In the genomic region with DNA sequence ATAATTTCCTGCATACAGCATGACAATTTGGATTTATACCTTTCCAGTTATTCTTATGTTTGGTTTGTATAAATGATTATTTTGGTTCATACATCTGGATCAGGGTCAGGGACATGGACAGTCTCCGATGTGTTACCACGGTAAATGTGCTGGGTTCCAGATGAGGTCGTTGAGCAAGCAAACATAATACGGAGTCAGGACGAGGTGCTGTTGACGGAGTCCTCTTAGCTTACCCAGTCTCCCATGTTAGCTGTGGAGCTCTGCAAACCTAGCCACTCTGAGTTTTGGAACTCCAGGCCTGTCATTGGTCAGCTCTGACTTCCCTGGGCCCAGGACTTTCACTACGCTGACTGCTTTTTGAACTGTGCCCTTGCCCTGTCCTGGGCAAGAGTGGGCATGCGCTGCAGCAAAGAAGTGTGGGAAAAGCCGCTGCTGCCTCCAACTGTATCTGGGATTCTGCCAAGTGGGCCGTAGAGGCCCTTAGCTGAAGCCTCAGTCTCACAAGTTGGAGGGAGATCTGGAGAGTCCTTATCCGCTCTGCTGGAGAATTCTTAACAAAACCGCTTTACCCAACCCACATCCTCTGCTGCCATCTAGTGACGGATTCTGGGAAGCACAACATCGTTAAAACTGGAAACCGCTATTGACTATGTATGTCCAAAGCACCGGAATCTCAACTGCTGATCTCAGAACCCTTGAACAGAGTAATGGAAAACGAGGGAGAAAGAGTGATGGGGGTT, we compare ENCODE assay signal across 8 mouse cellular contexts.
A peak's percentile ranks its signal among the peaks of the same experiment; 100 is the strongest.
DNase-seq lines count a peak whose midpoint lies in the region; ATAC-seq lines count a peak whose summit lies in the region.

No protein-coding gene starts in this region.

- DNase-seq in adrenal gland, adult (ENCODE audit: inconsistent age in 2 of 2, low spot score in 1 of 2), result peak; percentile 62 to 91
- DNase-seq in cerebellum, postnatal 36 days, result peak; percentile 63 to 79
- peak; percentile 7 to 15 for DNase-seq in gastrocnemius, adult 8-10 months (ENCODE audit: low spot score in 2 of 2)
- peak; percentile 92 for DNase-seq in hindlimb bud, embryonic 11.5 days (ENCODE audit: extremely low spot score, low read depth, low spot score)
- peak; percentile 36 for DNase-seq in left cerebral cortex, adult 11 months (ENCODE audit: low spot score)
- DNase-seq in lung, postnatal 4 days, result peak; percentile 78 to 86
- DNase-seq in right cerebral cortex, postnatal 25 days, result peak; percentile 64

- ATAC-seq in inflammation-experienced regulatory T-cells, adult 6 months, result no peak

Comparison
In these comparisons a context has a peak if more than half of its experiments do, and no peak if none do; other contexts are left out.
1. DNase-seq: peak in every context shown above with its lines; median percentile 92 in hindlimb bud, embryonic 11.5 days; 82 in lung, postnatal 4 days; 76 in adrenal gland, adult; 71 in cerebellum, postnatal 36 days; 64 in right cerebral cortex, postnatal 25 days; 36 in left cerebral cortex, adult 11 months; 11 in gastrocnemius, adult 8-10 months.